Mouse (Mus musculus) MEL (cell line): ENCODE results near the gene Ppox. TPM values are rescaled to one million over a fixed set of nuclear protein-coding genes. Genes with fewer than 3 reads are reported as not detected.

Source experiments
- DNase-seq: peaks from one replicate; pipeline ENCODE4 v3.0.0; 2011; ENCODE audit warnings: low read depth, low spot score
- H3K27ac ChIP-seq: 2 replicates; pipeline ENCODE4 v1.5.1; 2012; ENCODE audit warnings: low read depth, mild to moderate bottlenecking, control low read depth, low read length, moderate library complexity; ENCODE audit not compliant: control insufficient read depth
- H3K27me3 ChIP-seq, 2 experiments: fragments of 150-350 bp in 1 of 2; sonication (generic) in 1 of 2; 2 replicates each; pipeline ENCODE4 v1.6.1; 2012; ENCODE audit warnings: low read length in 2 of 2, mild to moderate bottlenecking in 2 of 2, improper control_type of control experiment in 1 of 2, moderate library complexity in 1 of 2; ENCODE audit not compliant: insufficient read depth in 2 of 2, control insufficient read depth in 1 of 2
- H3K36me3 ChIP-seq, 2 experiments: 2 replicates each; pipeline ENCODE4 v1.6.1; 2012 to 2014; ENCODE audit warnings: low read length in 2 of 2, improper control_type of control experiment in 1 of 2, inconsistent platforms in 1 of 2, mild to moderate bottlenecking in 1 of 2; ENCODE audit not compliant: insufficient read depth in 2 of 2, control insufficient read depth in 1 of 2
- H3K4me1 ChIP-seq, 2 experiments: fragments of 150-350 bp in 1 of 2; sonication (generic) in 1 of 2; 2 replicates each; pipeline ENCODE4 v1.6.1; 2012; ENCODE audit warnings: low read length in 2 of 2, improper control_type of control experiment in 1 of 2, mild to moderate bottlenecking in 1 of 2; ENCODE audit not compliant: insufficient read depth in 2 of 2, control insufficient read depth in 1 of 2
- H3K4me3 ChIP-seq, 2 experiments: fragments of 150-350 bp in 1 of 2; sonication (generic) in 1 of 2; 2 replicates each; pipeline ENCODE4 v1.5.1; 2012; ENCODE audit warnings: low read depth in 2 of 2, low read length in 2 of 2, mild to moderate bottlenecking in 2 of 2, moderate library complexity in 2 of 2, control low read depth in 1 of 2, improper control_type of control experiment in 1 of 2; ENCODE audit not compliant: control insufficient read depth in 1 of 2, insufficient read depth in 1 of 2
- H3K79me2 ChIP-seq: 2 replicates; pipeline ENCODE4 v1.6.1; 2012; ENCODE audit warnings: mild to moderate bottlenecking, low read length, moderate library complexity; ENCODE audit not compliant: control insufficient read depth, poor library complexity, insufficient read depth
- H3K9ac ChIP-seq: 2 replicates; pipeline ENCODE4 v1.6.1; 2012; ENCODE audit warnings: low read depth, mild to moderate bottlenecking, control low read depth, low read length, moderate library complexity; ENCODE audit not compliant: control insufficient read depth, poor library complexity, severe bottlenecking
- H3K9me3 ChIP-seq: fragments of 150-350 bp; sonication (generic); replicated peaks from 2 replicates; pipeline ENCODE4 v1.6.1; 2012; ENCODE audit warnings: mild to moderate bottlenecking, low read length, improper control_type of control experiment, moderate library complexity; ENCODE audit not compliant: insufficient read depth
- BHLHE40 ChIP-seq: IDR thresholded peaks from 2 replicates; pipeline ENCODE4 v1.6.1; 2012; ENCODE audit warnings: low read depth, mild to moderate bottlenecking, inconsistent platforms, low read length, improper control_type of control experiment, borderline replicate concordance
- CHD2 ChIP-seq: IDR thresholded peaks from 2 replicates; pipeline ENCODE4 v1.6.1; 2011; ENCODE audit warnings: low read length, improper control_type of control experiment
- ELF1 ChIP-seq: IDR thresholded peaks from 2 replicates; pipeline ENCODE4 v1.6.1; 2014; ENCODE audit warnings: low read depth, mild to moderate bottlenecking, inconsistent platforms, low read length, improper control_type of control experiment, moderate library complexity
- GABPA ChIP-seq: IDR thresholded peaks from 2 replicates; pipeline ENCODE4 v1.6.1; 2012; ENCODE audit warnings: low read depth, mild to moderate bottlenecking, inconsistent platforms, low read length, improper control_type of control experiment, moderate library complexity
- HCFC1 ChIP-seq: IDR thresholded peaks from 2 replicates; pipeline ENCODE4 v1.6.1; 2012; ENCODE audit warnings: low read depth, mild to moderate bottlenecking, inconsistent platforms, low read length, improper control_type of control experiment, moderate library complexity
- JUND ChIP-seq: IDR thresholded peaks from 2 replicates; pipeline ENCODE4 v1.6.1; 2011; ENCODE audit warnings: low read depth, mild to moderate bottlenecking, improper control_type of control experiment, low read length
- MAFK ChIP-seq: IDR thresholded peaks from 2 replicates; pipeline ENCODE4 v1.6.1; 2011; ENCODE audit warnings: low read depth, mild to moderate bottlenecking, low read length, improper control_type of control experiment, borderline replicate concordance
- MAX ChIP-seq: IDR thresholded peaks from 2 replicates; pipeline ENCODE4 v1.6.1; 2011; ENCODE audit warnings: low read length, improper control_type of control experiment
- MAZ ChIP-seq: IDR thresholded peaks from 2 replicates; pipeline ENCODE4 v1.6.1; 2012; ENCODE audit warnings: low read depth, mild to moderate bottlenecking, inconsistent platforms, low read length, improper control_type of control experiment
- MXI1 ChIP-seq: IDR thresholded peaks from 2 replicates; pipeline ENCODE4 v1.6.1; 2011; ENCODE audit warnings: mild to moderate bottlenecking, low read depth, low read length, improper control_type of control experiment
- MYB ChIP-seq: IDR thresholded peaks from 2 replicates; pipeline ENCODE4 v1.6.1; 2011; ENCODE audit warnings: mild to moderate bottlenecking, low read depth, low read length, improper control_type of control experiment
- MYC ChIP-seq: IDR thresholded peaks from 2 replicates; pipeline ENCODE4 v1.6.1; 2011; ENCODE audit warnings: low read depth, mild to moderate bottlenecking, low read length, improper control_type of control experiment, moderate library complexity
- POLR2A ChIP-seq, 2 experiments: IDR thresholded peaks; 2 replicates each; pipeline ENCODE4 v1.6.1; 2011 to 2012; ENCODE audit warnings: low read length in 2 of 2, mild to moderate bottlenecking in 2 of 2, control low read depth in 1 of 2, improper control_type of control experiment in 1 of 2, low read depth in 1 of 2, moderate library complexity in 1 of 2; ENCODE audit not compliant: control insufficient read depth in 1 of 2, insufficient read depth in 1 of 2, poor library complexity in 1 of 2
- SMC3 ChIP-seq: IDR thresholded peaks from 2 replicates; pipeline ENCODE4 v1.6.1; 2011; ENCODE audit warnings: low read depth, low read length, improper control_type of control experiment
- TAL1 ChIP-seq: IDR thresholded peaks from 2 replicates; pipeline ENCODE4 v1.6.1; 2012; ENCODE audit warnings: mild to moderate bottlenecking, inconsistent platforms, low read length, moderate library complexity, mixed read lengths
- TCF12 ChIP-seq: IDR thresholded peaks from 2 replicates; pipeline ENCODE4 v1.6.1; 2014; ENCODE audit warnings: low read depth, mild to moderate bottlenecking, inconsistent platforms, low read length, improper control_type of control experiment, moderate library complexity
- UBTF ChIP-seq: IDR thresholded peaks from 2 replicates; pipeline ENCODE4 v1.6.1; 2012; ENCODE audit warnings: low read depth, mild to moderate bottlenecking, inconsistent platforms, low read length, improper control_type of control experiment, moderate library complexity, borderline replicate concordance; ENCODE audit not compliant: insufficient read depth
- ZMIZ1 ChIP-seq: IDR thresholded peaks from 2 replicates; pipeline ENCODE4 v1.6.1; 2012; ENCODE audit warnings: low read depth, mild to moderate bottlenecking, inconsistent platforms, low read length, improper control_type of control experiment, moderate library complexity
- polyA plus RNA-seq, 2 experiments: library from polyadenylated mRNA; stranded (reverse) in 1 of 2; unstranded in 1 of 2; fragments of >175 nt in 1 of 2; fragments of >200 nt in 1 of 2; gene quantifications; 2 replicates each; pipeline versions ENCODE4 v1.2.1 to v1.2.4; 2012; ENCODE audit warnings: low replicate concordance in 2 of 2, low read depth in 1 of 2; ENCODE audit not compliant: insufficient read length in 2 of 2, insufficient read depth in 1 of 2, missing spikeins in 1 of 2
- total RNA-seq: library from RNA; depleted of rRNA; stranded (reverse); fragments of 300-350 nt; gene quantifications from 2 replicates; pipeline ENCODE4 v1.2.3, GENCODE M21; 2012

The Ppox gene
- total and polyA plus RNA-seq, 3 experiments = 27.0 to 63.6 TPM; not detected in 1

DNA sequence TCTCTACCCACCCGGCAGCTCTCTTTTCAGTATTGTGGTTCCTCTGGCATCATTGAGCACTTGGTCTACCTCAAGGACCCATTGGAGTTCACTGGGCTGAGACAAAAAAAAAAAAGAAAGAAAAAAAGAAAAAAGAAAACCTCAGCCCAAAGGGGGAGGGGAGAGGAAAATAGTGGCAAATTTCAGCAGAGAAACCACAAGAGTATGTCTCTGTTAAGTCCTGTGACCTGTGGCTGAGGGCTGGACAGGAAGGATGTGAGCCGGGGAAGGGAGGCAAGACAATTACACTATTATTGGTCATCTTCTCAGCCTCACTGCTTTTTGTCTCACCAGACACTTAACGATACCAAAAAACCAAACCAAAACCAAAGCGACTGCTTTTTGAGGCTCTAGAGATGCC is 49.1 kb downstream of the Ppox start:
- Histone ChIP-seq H3K4me1 (peaks cover 0 to 10% of the 10 kb centered on the region in 2 experiments; a peak in 2 of 4 replicates), H3K36me3 (peaks cover 3 to 17% of the 10 kb centered on the region in 2 experiments; a peak in 3 of 4 replicates), H3K27ac (no peak overlapping the region), H3K4me3 (no peak overlapping the region), H3K79me2 (no peaks in the 10 kb centered on the region), H3K9me3 (no peaks in the 10 kb centered on the region), H3K27me3 (no peaks in the 10 kb centered on the region), H3K9ac (no peak overlapping the region)
- DNase-seq = no peak
- TF ChIP-seq MYB (no peak), UBTF (no peak), BHLHE40 (no peak), POLR2A (IDR thresholded peaks at IDR 0.05; ENCODE audit: control insufficient read depth in 1 of 2, insufficient read depth in 1 of 2, low read depth in 1 of 2, low read length in 2 of 2, poor library complexity in 1 of 2) (no peak), TAL1 (no peak), TCF12 (no peak), MXI1 (no peak), SMC3 (no peak)

DNA sequence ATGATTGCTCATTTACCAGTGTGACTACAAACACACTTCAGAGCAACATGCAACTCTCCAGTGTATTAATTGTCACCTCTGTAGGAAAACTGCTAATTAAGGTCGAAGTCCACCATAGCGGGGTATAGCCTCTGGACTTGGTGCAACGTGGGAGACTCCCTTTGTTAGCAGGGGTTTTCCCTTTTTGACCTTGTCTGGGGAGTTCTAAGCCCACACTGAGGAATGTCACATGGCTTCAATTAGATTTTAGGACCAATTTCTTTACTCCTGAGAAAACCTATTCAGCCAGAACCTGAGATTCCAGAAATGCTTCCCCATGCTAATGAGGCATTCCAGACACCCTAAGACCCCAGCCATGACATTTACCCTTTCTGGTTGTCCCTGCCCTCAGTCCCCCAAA is 50.8 kb downstream of the Ppox start:
- Histone ChIP-seq H3K36me3 (peaks cover 0 to 17% of the 10 kb centered on the region in 2 experiments; a peak in 2 of 4 replicates), H3K79me2 (no peaks in the 10 kb centered on the region), H3K4me3 (no peak overlapping the region), H3K27ac (no peak overlapping the region), H3K9me3 (no peaks in the 10 kb centered on the region), H3K27me3 (no peaks in the 10 kb centered on the region), H3K9ac (no peak overlapping the region), H3K4me1 (peaks cover 0 to 10% of the 10 kb centered on the region in 2 experiments; a peak in 2 of 4 replicates)
- no peak for DNase-seq
- no peak for TF ChIP-seq GABPA
- TF ChIP-seq MAX = no peak

DNA sequence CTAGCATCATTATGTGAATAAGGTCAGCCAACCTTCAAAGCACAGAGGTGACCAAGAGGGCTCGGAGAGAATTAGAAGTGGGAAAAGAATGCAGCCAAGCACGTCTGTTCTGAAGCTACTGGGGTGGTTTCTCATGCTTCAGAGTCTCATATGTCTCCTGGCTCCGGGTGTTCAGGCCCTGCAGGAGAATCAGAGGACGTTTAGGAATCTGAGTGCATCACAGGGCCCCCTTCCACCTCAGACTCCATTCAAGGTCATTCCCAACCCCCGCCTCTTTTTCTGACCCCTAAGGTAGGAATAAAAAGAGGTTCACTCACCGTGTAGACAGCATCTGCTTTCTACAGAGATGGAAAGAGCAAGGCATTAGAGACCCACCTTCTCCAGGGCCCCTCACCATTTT is 51.2 kb downstream of the Ppox start:
- Histone ChIP-seq H3K36me3 (peaks cover 0 to 14% of the 10 kb centered on the region in 2 experiments; a peak in 2 of 4 replicates), H3K4me1 (peaks cover 0 to 8% of the 10 kb centered on the region in 2 experiments; a peak in 2 of 4 replicates)

More for the DNA sequence above, 51.2 kb downstream of the Ppox start:
- no peaks in the 10 kb centered on the region for H3K9me3 ChIP-seq
- no peak for TF ChIP-seq CHD2
- no peak for TF ChIP-seq UBTF
- no peak for TF ChIP-seq MYC
- TF ChIP-seq ELF1 = no peak
- no peak for TF ChIP-seq JUND
- TF ChIP-seq HCFC1 = no peak
- TF ChIP-seq MAFK = no peak
- no peak for TF ChIP-seq ZMIZ1
- no peak for TF ChIP-seq MAZ
- H3K4me3 ChIP-seq = no peak overlapping the region
- no peak overlapping the region for H3K9ac ChIP-seq
- no peak overlapping the region for H3K27ac ChIP-seq
- no peaks in the 10 kb centered on the region for H3K79me2 ChIP-seq
- DNase-seq = no peak
- no peaks in the 10 kb centered on the region for H3K27me3 ChIP-seq
